Mouse (Mus musculus) kidney, postnatal 14 days (tissue): ENCODE data around the gene Fam178b.

Experiments used
- DNase-seq: peaks from one replicate; pipeline ENCODE4 v3.0.0; 2022; ENCODE audit warnings: mixed read lengths

Fam178b gene

GRCm38 (mm10) chr1:36560903-36561302 is 122.1 kb downstream of the Fam178b start:
- DNase-seq = peak; percentile 79

GRCm38 (mm10) chr1:36559888-36560287 is 123.1 kb downstream of the Fam178b start:
- no peak for DNase-seq

- no peak for DNase-seq
Observed at GRCm38 (mm10) chr1:36559256-36559655, 123.7 kb downstream of the Fam178b start.

GRCm38 (mm10) chr1:36558031-36558993 is 124.7 kb downstream of the Fam178b start, which contains the start of gene Sema4c:
TSS of gene Sema4c (minus strand) at chr1:36558349.
- peak; percentile 89 for DNase-seq

DNA sequence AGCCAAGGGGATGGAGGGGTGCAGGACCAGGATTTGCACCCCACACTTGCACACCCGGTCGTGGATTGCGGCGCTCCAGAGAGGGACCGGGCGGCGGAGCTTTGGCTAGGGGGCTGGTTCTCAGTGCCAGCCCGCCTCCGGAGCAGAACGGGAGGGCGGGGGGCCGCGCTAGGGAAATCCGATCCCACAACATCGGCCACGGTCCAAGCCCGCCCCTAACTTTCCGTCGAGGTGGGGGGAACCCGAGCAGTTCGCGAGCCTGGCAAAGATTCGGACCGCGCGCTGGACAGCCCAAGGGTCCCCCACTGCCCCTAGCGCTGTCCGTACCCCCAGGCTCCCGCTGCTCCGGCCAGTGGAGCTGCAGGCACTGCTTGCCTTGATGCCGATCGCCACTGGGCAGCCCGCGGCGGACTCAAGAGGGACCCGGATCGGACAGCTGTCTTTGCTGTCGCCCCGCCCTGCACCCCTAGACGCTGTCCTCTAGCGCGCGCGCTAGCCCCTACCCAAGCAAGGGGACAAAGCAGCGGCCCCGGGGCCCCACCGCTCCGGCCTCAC is 125.4 kb downstream of the Fam178b start:
- peak; percentile 92 for DNase-seq

- DNase-seq = peak; percentile 92
Observed at GRCm38 (mm10) chr1:36556553-36557456, 126.2 kb downstream of the Fam178b start.

DNA sequence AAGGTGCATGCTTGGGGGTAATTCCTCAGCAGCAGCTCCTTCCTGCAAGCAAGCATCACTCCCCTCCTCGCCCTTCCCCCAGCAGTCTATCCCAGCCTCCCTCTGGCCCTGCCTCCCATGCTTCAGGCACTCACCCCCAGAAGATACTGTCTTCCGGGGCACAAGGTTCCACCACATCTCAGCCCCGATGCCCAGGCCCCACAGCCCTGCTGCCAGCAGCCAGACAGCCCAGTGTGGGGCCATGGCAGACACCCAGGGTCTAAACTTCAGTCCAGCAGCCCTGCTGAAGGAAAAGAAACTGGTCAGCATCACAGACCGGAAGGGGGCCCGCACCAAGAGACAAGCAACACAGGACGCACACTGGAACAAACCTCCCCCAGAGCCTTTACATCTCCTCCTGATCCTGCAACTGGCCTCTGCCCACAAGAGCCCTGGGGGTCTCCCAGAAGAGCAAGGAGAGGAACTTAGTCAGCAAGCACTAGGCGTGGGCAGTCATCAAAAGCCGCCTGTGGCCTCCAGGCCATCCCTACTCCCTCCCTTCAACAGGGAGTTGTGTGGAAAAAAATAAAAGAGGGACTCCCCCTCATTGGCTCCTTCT is 127.1 kb downstream of the Fam178b start:
- DNase-seq = peak; percentile 57

- peak; percentile 73 for DNase-seq
Observed at GRCm38 (mm10) chr1:36554633-36555399, 128.2 kb downstream of the Fam178b start.

DNA sequence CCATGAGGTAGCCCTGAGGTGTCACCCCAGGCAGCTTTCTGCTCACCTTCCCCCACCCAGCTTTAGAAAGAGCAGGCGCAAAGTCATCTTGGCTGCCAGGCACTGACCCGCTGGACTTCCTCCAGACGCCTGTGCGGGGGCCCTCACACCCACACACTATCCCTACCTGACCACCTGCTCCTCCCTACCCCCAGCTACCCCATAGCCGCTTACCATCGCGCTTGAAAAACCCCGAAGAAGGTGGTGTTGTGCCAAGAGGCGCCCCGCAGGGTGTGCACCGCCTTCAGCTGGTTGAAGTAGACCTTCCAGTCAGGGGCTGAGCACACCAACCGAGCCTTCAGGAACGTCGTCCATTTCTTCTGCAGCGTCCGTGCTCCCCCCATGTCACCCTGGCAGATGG is 130.5 kb downstream of the Fam178b start:
- no peak for DNase-seq

- DNase-seq = no peak
Observed at GRCm38 (mm10) chr1:36551904-36552303, 131.1 kb downstream of the Fam178b start.

DNA sequence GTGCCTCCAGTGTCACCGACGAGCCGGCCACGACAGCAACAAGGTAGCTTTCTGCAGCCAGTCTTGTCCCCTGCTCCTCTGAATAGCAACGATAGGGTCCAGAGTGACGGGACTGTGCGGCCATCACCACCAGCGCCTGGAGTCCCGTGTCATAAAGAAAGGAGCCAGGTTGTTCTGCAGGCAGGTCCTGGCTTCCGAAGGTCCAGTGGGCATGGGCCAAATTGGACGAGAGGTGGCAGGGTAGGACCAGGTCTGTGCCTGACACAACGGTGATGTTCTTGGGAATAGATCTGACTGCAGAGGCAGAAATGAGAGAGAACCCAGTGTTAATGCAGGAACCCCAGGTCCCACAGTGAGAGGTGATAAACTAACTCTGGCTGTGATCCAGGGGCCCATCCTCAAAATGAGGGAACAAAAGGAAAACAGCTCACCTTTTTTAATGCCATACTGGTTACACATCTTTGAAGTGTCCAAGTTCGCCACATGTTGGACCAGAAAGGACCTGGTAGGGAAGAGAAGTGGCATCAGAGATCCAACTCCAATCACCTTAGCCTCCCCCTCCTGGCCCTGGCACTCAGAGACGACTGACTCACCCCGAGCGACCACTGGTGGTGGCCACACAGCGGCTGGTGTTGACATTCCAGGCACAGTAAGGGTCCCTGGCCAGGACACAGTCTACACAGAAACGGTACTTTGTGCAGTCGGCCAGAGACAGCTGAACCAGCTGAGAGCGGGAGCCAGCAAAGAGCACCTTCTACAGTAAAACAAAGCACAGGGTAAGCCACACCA is 132.7 kb downstream of the Fam178b start:
- no peak for DNase-seq

GRCm38 (mm10) chr1:36549491-36549890 is 133.5 kb downstream of the Fam178b start:
- DNase-seq = no peak

GRCm38 (mm10) chr1:36548771-36549170 is 134.2 kb downstream of the Fam178b start:
- DNase-seq = no peak

DNA sequence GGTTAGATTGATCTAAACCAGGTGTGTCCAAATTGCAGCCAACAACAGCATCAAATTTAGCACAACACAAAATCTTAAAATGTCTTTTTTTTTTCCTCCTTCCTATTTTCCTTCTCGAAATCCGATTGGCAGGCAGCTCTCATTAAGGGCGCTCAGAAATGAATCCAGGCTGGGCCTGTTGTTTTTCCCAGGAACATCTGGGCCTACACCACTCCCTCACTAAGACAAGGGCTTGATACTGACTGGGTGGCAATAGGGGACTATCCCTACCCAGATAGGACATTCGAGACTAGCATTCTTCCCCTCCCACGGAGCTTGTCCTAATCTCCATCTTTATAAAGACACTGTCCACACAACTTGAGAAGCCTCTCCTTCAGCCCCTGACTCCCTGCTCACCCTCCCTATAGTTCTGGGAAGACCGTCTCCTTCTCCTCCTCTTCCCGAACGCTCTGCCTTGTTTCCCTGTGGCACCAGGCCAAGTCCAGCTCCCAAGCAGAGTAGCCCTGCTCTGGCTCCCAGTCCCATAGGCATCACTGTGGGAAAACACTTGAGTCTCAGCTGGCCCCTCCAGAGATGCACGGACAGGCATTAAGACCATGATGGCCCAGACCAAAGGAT is 134.9 kb downstream of the Fam178b start:
- DNase-seq = peak; percentile 71

DNA sequence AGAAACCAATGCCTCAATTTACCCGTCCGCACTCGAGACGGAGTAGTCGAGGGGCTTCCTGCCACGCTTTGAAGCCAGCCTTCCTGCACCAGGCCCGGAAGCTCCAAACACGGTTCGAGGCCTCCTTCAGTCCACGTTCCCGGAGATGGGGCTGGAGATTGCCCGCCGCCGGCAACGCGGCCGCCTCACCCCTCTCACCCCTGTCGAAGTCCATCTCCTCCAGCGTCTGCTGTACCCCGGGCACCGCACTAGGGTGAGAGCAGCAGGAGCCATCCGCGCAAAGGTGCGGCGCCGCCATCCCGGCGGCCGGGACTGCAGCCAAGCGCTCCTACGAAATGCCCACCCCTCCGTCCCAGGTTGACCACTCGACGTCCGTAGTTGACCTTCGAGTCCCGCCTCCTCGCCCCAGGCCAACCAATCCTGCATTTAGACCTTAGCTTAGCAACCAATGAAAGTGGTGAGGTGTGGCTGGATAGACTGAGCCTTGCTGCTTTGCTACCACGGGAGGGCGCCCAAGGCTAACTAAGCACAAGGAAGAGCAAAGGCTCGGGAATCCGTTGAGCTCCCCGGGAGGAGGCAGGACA is 136.0 kb downstream of the Fam178b start, which contains the start of gene Ankrd39:
Gene Ankrd39, minus strand, starts transcription at position 558 of the 584 bp plus-strand sequence.
- DNase-seq = peak; percentile 99

DNA sequence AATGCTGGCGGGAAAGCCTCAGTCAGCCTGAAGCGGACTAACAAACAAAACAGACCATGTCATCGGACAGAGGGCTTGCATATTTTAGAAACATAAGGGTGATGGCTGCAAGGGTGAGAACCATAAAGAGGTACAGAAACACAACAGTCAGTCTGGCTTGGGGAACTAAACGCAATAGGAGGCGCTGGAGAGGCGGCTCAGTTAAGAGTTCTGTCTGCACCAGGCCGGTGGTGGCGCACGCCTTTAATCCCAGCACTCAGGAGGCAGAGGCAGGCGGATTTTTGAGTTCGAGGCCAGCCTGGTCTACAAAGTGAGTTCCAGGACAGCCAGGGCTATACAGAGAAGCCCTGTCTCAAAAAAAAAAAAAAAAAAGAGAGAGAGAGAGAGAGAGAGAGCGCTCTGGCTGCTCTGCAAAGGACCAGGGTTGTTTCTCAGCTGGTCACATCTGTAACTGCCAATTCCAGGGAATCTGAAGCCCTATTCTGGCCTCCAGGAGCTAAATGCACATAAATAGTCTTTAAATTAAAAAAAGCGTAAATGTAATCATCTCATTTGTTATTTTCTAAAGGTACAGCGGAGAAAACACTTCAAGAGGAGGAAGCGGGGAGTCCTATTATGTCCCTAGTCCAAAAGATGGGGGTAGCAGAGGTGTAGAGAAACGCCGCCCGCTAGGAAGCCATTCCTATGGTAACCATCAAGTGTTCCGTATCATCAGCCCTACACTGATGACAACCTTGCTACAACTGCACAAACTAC is 137.0 kb downstream of the Fam178b start:
- no peak for DNase-seq

DNA sequence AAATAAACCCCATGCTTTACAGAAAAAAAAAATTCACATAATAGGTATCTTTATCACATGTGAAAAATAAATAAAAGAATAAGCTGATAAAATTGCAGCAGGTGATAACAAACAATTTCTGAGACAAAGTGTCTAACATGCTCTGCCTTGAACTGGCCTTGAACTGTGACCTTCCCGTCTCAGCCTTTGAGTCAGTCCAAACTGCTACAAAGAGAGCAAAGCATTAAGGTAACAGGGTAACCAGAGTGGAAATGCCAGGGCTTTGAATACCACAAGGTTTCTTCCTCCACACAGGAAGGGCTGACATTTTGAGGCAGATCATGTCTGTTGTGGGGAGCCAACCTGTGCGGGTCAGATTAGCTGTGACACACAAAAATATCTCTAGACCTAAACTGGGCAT is 137.6 kb downstream of the Fam178b start:
- DNase-seq = no peak

DNA sequence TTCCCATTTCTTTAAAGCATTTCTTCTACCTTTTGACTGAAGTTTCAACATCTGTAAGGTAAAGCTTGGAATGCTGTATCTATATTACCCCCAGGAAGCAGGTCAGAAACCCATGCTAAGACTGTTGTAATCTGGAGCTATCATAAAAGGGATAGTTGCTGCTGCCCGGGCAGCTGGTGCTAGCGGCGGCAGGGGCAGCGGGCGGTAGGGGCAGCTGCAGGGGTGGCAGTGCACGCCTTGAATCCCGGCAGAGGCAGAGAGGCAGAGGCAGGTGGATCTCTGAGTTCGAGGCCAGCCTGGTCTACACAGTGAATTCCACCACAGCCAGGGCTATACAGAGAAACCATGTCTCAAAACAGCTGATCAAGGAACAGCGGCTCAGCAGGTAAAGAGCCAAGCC is 140.1 kb downstream of the Fam178b start:
- DNase-seq = no peak

DNA sequence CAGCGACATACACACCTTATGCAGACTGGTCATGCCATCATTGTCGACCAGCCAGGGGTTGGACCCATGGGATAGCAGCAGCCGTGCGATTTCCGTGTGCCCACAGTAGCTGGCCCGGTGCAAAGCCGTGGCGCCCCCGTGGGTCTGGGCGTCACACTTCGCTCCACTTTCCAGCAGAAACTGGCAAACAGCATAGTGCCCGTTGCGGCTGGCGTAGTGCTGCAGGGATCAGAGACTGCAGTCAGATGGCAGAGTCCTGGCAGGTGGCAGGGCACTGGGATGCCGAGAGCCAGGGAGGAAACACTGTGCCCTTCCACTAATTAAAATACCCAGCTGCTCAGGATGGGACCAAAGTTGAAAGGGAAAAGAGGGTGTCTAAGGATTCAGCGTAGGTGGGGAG is 141.1 kb downstream of the Fam178b start:
- no peak for DNase-seq
